Mouse (Mus musculus): Measurements from ENCODE around the gene Apoh. TPM values are rescaled to one million over a fixed set of nuclear protein-coding genes. Genes with fewer than 3 reads are reported as not detected.
A peak's percentile ranks its signal among the peaks of the same experiment; 100 is the strongest.

The Apoh gene
- polyA plus RNA-seq, 1 experiment, result not detected

DNA sequence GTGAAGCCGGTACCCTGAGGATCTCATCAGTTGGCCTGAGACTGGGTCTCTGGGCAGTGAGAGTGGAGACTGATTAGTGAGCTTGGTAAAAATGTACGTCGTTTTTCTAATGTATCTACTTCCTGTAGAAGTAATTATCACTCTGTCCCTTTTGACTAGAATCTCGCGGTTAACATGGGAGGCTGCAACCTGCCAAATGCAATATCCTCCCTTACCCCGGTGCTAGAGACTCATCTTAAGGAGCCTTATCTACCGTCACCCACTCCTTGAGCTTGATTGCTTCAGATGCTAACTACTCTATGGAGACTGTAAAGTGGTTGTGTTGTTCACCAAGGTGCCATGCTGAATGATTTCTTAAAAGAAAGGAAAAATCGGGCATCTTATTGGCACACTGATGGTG lies 1.4 kb upstream of the Apoh start:
- TF ChIP-seq CTCF (IDR thresholded peaks at IDR 0.05; ENCODE audit: insufficient read depth, low read depth, low read length), result no peak
- H3K4me1 ChIP-seq (ENCODE audit: control insufficient read depth, insufficient read depth, low read length), result no peaks in the 10 kb centered on the region
- WGBS, result 19% methylated on average over 8 of the region's 8 CpGs
- H3K27ac ChIP-seq (ENCODE audit: insufficient read depth, low read depth, low read length), result peak overlapping the region; percentile 67
- H3K4me3 ChIP-seq (ENCODE audit: insufficient read depth, low read depth, low read length), result peak overlapping the region; percentile 67

DNA sequence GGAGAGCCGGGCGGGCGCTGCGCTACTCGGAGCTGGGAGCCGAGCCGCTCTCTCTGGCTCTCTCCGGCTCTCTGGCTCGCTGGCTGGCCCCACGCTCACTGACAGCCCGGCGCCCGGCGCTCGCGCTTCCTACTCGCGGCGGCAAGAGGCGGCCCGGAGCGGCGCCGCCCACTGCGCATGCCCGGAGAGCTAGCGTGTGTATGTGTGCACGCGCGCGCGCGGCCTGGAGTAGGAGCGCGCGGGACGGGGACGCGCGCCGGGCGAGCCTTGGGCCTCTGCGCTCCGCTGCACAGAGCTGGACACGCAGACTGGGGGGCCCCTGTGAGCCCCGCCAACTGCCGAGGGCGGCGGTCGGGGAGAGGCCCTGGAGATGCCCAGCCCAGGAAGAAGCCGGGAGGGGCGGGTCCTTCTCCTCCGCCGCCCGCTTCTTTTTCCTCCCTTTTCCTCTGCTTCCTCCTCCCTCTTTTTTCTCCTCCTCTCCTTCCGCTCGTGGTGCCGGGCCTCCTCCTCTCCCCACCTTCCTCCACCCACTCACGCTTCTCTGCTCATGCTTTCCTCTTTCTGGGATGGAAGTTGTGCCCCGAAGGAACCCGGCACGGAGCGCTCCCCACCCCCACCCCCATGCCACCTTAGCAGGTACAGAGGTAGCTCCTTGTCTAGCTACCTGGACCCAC lies 772 bp downstream of the Apoh start, which contains the start of gene Prkca:
Prkca (minus strand) TSS at position 140 of the 674 bp plus-strand sequence.
- H3K27ac ChIP-seq (ENCODE audit: insufficient read depth, low read depth, low read length), result peak within 1 kb of the TSS; percentile 73
- under 1% methylated on average over 62 of the region's 63 CpGs for WGBS
- TF ChIP-seq CTCF (IDR thresholded peaks at IDR 0.05; ENCODE audit: insufficient read depth, low read depth, low read length), result no peak
- TF ChIP-seq POLR2A (IDR thresholded peaks at IDR 0.05; ENCODE audit: insufficient read depth, low read depth, low read length), result peak; percentile 98
- peak within 1 kb of the TSS; percentile 67 for H3K4me3 ChIP-seq (ENCODE audit: insufficient read depth, low read depth, low read length)
- H3K4me1 ChIP-seq (ENCODE audit: control insufficient read depth, insufficient read depth, low read length), result no peaks in the 10 kb centered on the region

DNA sequence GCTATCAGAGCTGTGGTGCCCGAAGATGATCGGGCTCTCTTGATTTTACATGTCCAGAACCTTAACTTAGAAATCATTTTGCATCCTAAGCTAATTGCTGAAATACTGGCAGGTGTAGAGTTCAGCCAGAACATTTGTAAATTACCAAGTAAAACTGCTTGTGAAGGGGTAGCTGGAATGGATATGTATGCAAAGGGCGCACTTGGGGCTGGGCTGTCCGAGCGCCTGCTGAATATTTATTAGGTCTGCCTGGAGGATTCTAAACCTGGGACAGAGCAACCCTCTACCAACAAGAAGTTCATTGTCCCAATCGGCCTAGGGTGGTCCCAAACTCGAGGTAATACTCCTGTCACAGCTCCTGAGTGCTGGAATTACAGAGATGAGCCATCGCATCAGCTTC lies 1.6 kb downstream of the Apoh start:
- no peaks in the 10 kb centered on the region for H3K4me1 ChIP-seq (ENCODE audit: control insufficient read depth, insufficient read depth, low read length)
- TF ChIP-seq POLR2A (IDR thresholded peaks at IDR 0.05; ENCODE audit: insufficient read depth, low read depth, low read length), result no peak
- TF ChIP-seq CTCF (IDR thresholded peaks at IDR 0.05; ENCODE audit: insufficient read depth, low read depth, low read length), result no peak
- WGBS, result 69% methylated on average over 8 of the region's 8 CpGs

DNA sequence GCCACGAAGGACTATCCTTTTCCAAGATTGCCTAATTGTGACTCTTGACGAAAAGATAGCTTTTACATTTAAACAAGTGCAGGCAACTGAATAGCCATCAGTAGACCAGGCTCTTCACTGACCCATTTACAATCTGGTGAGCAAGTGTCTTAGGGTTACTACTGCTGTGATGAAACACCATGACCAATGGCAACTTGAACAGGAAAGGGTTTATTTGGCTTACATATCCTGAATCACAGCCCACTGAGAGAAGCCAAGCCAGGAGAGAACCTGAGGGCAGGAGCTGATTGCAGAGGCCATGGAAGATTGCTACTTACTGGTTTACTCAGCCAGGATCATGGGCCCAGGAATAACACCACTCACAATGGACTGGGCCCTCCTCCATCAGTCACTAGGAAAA lies 2.2 kb downstream of the Apoh start:
- H3K27ac ChIP-seq (ENCODE audit: insufficient read depth, low read depth, low read length), result no peak overlapping the region
- WGBS, result 89% methylated on average over 2 of the region's 2 CpGs
- no peak overlapping the region for H3K4me3 ChIP-seq (ENCODE audit: insufficient read depth, low read depth, low read length)
- no peaks in the 10 kb centered on the region for H3K4me1 ChIP-seq (ENCODE audit: control insufficient read depth, insufficient read depth, low read length)
- TF ChIP-seq CTCF (IDR thresholded peaks at IDR 0.05; ENCODE audit: insufficient read depth, low read depth, low read length) (no peak), POLR2A (IDR thresholded peaks at IDR 0.05; ENCODE audit: insufficient read depth, low read depth, low read length) (no peak)

More for the DNA sequence above, 1.6 kb downstream of the Apoh start:
- no peak overlapping the region for H3K4me3 ChIP-seq (ENCODE audit: insufficient read depth, low read depth, low read length)
- no peak overlapping the region for H3K27ac ChIP-seq (ENCODE audit: insufficient read depth, low read depth, low read length)

DNA sequence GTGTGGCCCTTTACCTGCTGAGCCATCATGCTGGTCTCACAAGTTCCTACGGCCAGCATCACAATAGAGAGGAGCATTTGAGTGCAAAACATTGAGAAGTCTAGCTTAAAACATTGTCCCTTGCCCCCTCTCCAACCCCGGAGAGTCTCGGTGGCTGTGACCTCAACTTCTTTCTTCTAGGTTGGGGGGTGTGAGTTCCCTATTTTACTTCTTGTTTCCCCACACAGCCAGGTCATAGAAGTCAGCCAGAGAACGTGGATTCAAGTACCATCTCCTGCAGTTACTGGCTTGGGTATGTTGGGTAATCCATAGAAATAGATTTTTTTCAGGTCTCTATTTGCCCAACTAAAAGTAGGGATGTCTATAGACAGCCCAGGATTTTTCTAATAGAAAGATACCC lies 7.6 kb downstream of the Apoh start:
- TF ChIP-seq POLR2A (IDR thresholded peaks at IDR 0.05; ENCODE audit: insufficient read depth, low read depth, low read length), result no peak
- no peak for TF ChIP-seq CTCF (IDR thresholded peaks at IDR 0.05; ENCODE audit: insufficient read depth, low read depth, low read length)
- H3K4me1 ChIP-seq (ENCODE audit: control insufficient read depth, insufficient read depth, low read length), result no peaks in the 10 kb centered on the region
- H3K27ac ChIP-seq (ENCODE audit: insufficient read depth, low read depth, low read length), result no peak overlapping the region
- H3K4me3 ChIP-seq (ENCODE audit: insufficient read depth, low read depth, low read length), result no peak overlapping the region
- WGBS, result 88% methylated on average over 4 of the region's 4 CpGs

DNA sequence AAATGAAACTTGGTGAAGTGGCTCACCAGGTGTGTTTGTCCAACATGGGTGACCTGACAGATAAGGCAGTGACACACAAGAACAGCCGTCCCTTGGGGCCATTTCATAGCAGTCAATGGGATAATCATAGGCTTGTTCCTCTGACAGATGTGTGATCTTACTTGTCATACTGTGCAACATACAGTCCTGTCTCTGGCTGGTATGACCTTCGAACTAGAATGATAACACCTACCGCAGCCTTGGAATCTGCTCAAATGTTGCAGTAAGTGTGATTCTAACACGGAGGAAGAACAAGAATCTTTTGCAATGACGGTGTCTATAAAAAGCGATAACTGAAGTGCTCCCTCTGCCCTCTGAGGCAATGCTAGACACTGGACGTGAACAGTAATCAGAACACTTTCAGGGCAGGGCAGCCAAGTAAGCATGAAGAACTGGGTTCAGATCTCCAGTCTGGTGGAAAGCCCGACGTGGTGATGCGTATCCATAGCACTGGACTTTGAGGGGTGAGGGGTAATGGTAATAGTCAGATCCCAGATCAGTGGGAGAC lies 9.8 kb downstream of the Apoh start:
- WGBS, result 95% methylated on average over 10 of the region's 10 CpGs
- H3K27ac ChIP-seq (ENCODE audit: insufficient read depth, low read depth, low read length), result no peak overlapping the region
- H3K4me3 ChIP-seq (ENCODE audit: insufficient read depth, low read depth, low read length), result no peak overlapping the region
- TF ChIP-seq POLR2A (IDR thresholded peaks at IDR 0.05; ENCODE audit: insufficient read depth, low read depth, low read length) (no peak), CTCF (IDR thresholded peaks at IDR 0.05; ENCODE audit: insufficient read depth, low read depth, low read length) (no peak)
- H3K4me1 ChIP-seq (ENCODE audit: control insufficient read depth, insufficient read depth, low read length), result peaks cover 2% of the 10 kb centered on the region; the same call in 1 of the 2 replicates

DNA sequence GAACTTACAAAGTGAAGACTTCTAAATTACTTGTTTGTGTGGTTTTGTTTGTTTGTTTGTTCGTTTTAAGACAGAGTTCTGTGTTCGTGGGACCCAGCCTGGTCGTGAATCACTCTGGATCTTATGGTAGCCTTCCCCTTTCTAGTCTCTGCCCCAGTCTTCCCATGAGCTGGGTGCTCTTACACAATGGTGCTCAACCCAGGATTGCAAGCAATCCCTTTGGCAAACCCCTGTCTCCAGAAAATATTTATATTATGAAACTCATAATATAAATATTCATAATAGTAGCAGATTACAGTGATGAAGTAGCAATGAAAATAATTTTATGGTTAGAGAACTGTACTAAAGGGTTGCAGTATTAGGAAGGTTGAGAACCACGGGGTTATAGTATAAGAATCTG lies 12.9 kb downstream of the Apoh start:
- TF ChIP-seq POLR2A (IDR thresholded peaks at IDR 0.05; ENCODE audit: insufficient read depth, low read depth, low read length) (no peak), CTCF (IDR thresholded peaks at IDR 0.05; ENCODE audit: insufficient read depth, low read depth, low read length) (no peak)
- H3K4me1 ChIP-seq (ENCODE audit: control insufficient read depth, insufficient read depth, low read length), result peaks cover 14% of the 10 kb centered on the region
- 76% methylated on average over 4 of the region's 4 CpGs for WGBS
- H3K4me3 ChIP-seq (ENCODE audit: insufficient read depth, low read depth, low read length), result no peak overlapping the region
- no peak overlapping the region for H3K27ac ChIP-seq (ENCODE audit: insufficient read depth, low read depth, low read length)

DNA sequence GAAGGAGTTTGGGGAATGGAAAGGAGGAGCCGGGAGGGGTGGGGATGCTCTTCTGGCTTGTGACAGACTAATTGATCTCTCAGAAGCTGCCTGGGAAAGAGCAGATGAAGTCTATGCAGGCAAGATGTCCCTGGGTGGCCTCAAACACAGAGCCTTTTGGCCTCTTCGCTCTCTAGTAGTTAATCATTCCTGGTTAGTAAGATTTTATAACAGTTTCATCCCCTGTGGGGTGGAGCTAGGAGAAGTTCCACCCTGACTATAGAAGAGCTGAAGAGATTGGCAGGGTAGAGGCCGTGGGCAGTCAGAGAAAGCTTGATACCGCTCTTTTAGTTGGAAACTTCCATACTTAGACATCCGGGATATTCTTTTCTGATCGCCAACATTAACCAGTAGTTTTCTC lies 15.8 kb downstream of the Apoh start:
- no peak overlapping the region for H3K4me3 ChIP-seq (ENCODE audit: insufficient read depth, low read depth, low read length)
- no peak overlapping the region for H3K27ac ChIP-seq (ENCODE audit: insufficient read depth, low read depth, low read length)
- H3K4me1 ChIP-seq (ENCODE audit: control insufficient read depth, insufficient read depth, low read length), result peaks cover 14% of the 10 kb centered on the region
- no peak for TF ChIP-seq POLR2A (IDR thresholded peaks at IDR 0.05; ENCODE audit: insufficient read depth, low read depth, low read length)
- TF ChIP-seq CTCF (IDR thresholded peaks at IDR 0.05; ENCODE audit: insufficient read depth, low read depth, low read length), result no peak
- 75% methylated on average over 6 of the region's 6 CpGs for WGBS

DNA sequence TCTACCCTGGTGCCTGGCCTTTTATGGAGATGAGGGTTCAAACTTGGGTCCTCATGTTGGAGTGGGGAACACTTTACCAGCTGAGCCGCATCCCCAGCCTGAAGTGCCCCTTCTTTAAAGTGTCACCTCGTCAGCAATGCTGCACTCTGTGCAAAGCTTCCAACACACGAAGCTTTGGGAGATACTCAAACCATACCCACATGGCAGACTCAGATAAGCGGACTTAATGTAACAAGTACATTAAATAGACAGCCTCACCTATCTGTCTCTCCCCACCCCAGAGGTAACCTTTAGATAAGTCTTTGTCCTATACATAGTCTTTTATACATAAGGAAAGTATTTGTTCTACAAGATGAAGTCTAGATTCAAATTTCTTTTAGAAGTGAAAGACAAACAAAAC lies 17.8 kb downstream of the Apoh start:
- Histone ChIP-seq H3K27ac (ENCODE audit: insufficient read depth, low read depth, low read length) (no peak overlapping the region), H3K4me3 (ENCODE audit: insufficient read depth, low read depth, low read length) (no peak overlapping the region), H3K4me1 (ENCODE audit: control insufficient read depth, insufficient read depth, low read length) (peaks cover 18% of the 10 kb centered on the region)
- WGBS, result 94% methylated on average over 4 of the region's 4 CpGs
- TF ChIP-seq CTCF (IDR thresholded peaks at IDR 0.05; ENCODE audit: insufficient read depth, low read depth, low read length) (no peak), POLR2A (IDR thresholded peaks at IDR 0.05; ENCODE audit: insufficient read depth, low read depth, low read length) (no peak)
